Mouse (Mus musculus): ENCODE data around the gene Erc2.

GRCm38 (mm10) chr14:28525566-28525965 is 903.3 kb downstream of the Erc2 start:
- TF ChIP-seq CTCF (IDR thresholded peaks at IDR 0.05; ENCODE audit: low read depth) (no peak), EP300 (IDR thresholded peaks at IDR 0.05; ENCODE audit: low read depth) (no peak)

All from liver, postnatal 0 days (tissue).